Mouse (Mus musculus): ENCODE measurements at regions not wholly inside any gene's neighbourhood (a gene's known extent, or its start where the extent isn't known, plus 50 kb on each side); places are given as distances from the start of the nearest gene placed in this dataset.
"Not testable (repeated sequence)": the region's sequence is repeated elsewhere in the genome, so short reads cannot be mapped to it uniquely, and the experiment has no call there.

- no peak for TF ChIP-seq POLR2A (IDR thresholded peaks at IDR 0.05; ENCODE audit: borderline replicate concordance, extremely low read depth, insufficient read depth, insufficient read length)
- ATAC-seq (ENCODE audit: low FRiP score, low read depth), result no peak
- no peaks in the 10 kb centered on the region for H3K9me3 ChIP-seq (ENCODE audit: control insufficient read depth, low read length)
- no peaks in the 10 kb centered on the region for H3K36me3 ChIP-seq (ENCODE audit: control insufficient read depth, insufficient read depth, low read length)
- H3K27ac ChIP-seq (replicated peaks; ENCODE audit: low read depth, low read length), result no peak overlapping the region
- WGBS, result 36% methylated on average over 4 of the region's 4 CpGs
- H3K4me1 ChIP-seq (ENCODE audit: control insufficient read depth, insufficient read depth, low read length), result 0 out of 2 replicates have a peak, but pooled peaks cover 5% of the 10 kb centered on the region
- H3K4me3 ChIP-seq (replicated peaks; ENCODE audit: low read length), result no peak overlapping the region
- H3K27me3 ChIP-seq (ENCODE audit: control insufficient read depth, insufficient read depth, low read length), result no peaks in the 10 kb centered on the region
- no peak for DNase-seq (ENCODE audit: low spot score)
- H3K4me2 ChIP-seq (replicated peaks; ENCODE audit: low read depth, low read length, severe bottlenecking), result no peak overlapping the region
- H3K9ac ChIP-seq (ENCODE audit: low read depth, low read length, severe bottlenecking), result no peak overlapping the region
Measured at GRCm38 (mm10) chr5:148651736-148652135, 99.1 kb upstream of the Ubl3 start.

- not testable (repeated sequence) for H3K9ac ChIP-seq (ENCODE audit: low read depth, low read length, severe bottlenecking); H3K9me3 ChIP-seq (ENCODE audit: control insufficient read depth, low read length); ATAC-seq (ENCODE audit: low FRiP score, low read depth); H3K27me3 ChIP-seq (ENCODE audit: control insufficient read depth, insufficient read depth, low read length); H3K4me3 ChIP-seq (replicated peaks; ENCODE audit: low read length); H3K4me2 ChIP-seq (replicated peaks; ENCODE audit: low read depth, low read length, severe bottlenecking); H3K36me3 ChIP-seq (ENCODE audit: control insufficient read depth, insufficient read depth, low read length); H3K27ac ChIP-seq (replicated peaks; ENCODE audit: low read depth, low read length); DNase-seq (ENCODE audit: low spot score)
- H3K4me1 ChIP-seq (ENCODE audit: control insufficient read depth, insufficient read depth, low read length), result peaks cover 19% of the 10 kb centered on the region
- 95% methylated on average over 7 of the region's 7 CpGs for WGBS
Measured at GRCm38 (mm10) chr5:148649573-148649972, 97.0 kb upstream of the Ubl3 start.

- Histone ChIP-seq H3K9ac (ENCODE audit: low read depth, low read length, severe bottlenecking) (no peak overlapping the region), H3K9me3 (ENCODE audit: control insufficient read depth, low read length) (no peaks in the 10 kb centered on the region), H3K27me3 (ENCODE audit: control insufficient read depth, insufficient read depth, low read length) (no peaks in the 10 kb centered on the region), H3K27ac (replicated peaks; ENCODE audit: low read depth, low read length) (no peak overlapping the region), H3K4me2 (replicated peaks; ENCODE audit: low read depth, low read length, severe bottlenecking) (no peak overlapping the region), H3K4me3 (replicated peaks; ENCODE audit: low read length) (no peak overlapping the region), H3K36me3 (ENCODE audit: control insufficient read depth, insufficient read depth, low read length) (no peaks in the 10 kb centered on the region), H3K4me1 (ENCODE audit: control insufficient read depth, insufficient read depth, low read length) (peaks cover 19% of the 10 kb centered on the region)
- no peak for ATAC-seq (ENCODE audit: low FRiP score, low read depth)
- TF ChIP-seq POLR2A (IDR thresholded peaks at IDR 0.05; ENCODE audit: borderline replicate concordance, extremely low read depth, insufficient read depth, insufficient read length), result no peak
- no peak for DNase-seq (ENCODE audit: low spot score)
- 81% methylated on average over 9 of the region's 9 CpGs for WGBS
Measured at GRCm38 (mm10) chr5:148649123-148649522, 96.5 kb upstream of the Ubl3 start.

- DNase-seq (ENCODE audit: low spot score) (no peak), ATAC-seq (ENCODE audit: low FRiP score, low read depth) (no peak)
- no peak overlapping the region for H3K4me2 ChIP-seq (replicated peaks; ENCODE audit: low read depth, low read length, severe bottlenecking)
- no peaks in the 10 kb centered on the region for H3K36me3 ChIP-seq (ENCODE audit: control insufficient read depth, insufficient read depth, low read length)
- peaks cover 19% of the 10 kb centered on the region for H3K4me1 ChIP-seq (ENCODE audit: control insufficient read depth, insufficient read depth, low read length)
- no peak for TF ChIP-seq POLR2A (IDR thresholded peaks at IDR 0.05; ENCODE audit: borderline replicate concordance, extremely low read depth, insufficient read depth, insufficient read length)
- H3K27ac ChIP-seq (replicated peaks; ENCODE audit: low read depth, low read length), result no peak overlapping the region
- H3K9me3 ChIP-seq (ENCODE audit: control insufficient read depth, low read length), result no peaks in the 10 kb centered on the region
- no peak overlapping the region for H3K4me3 ChIP-seq (replicated peaks; ENCODE audit: low read length)
- 45% methylated on average over 2 of the region's 2 CpGs for WGBS
- H3K9ac ChIP-seq (ENCODE audit: low read depth, low read length, severe bottlenecking), result no peak overlapping the region
- no peaks in the 10 kb centered on the region for H3K27me3 ChIP-seq (ENCODE audit: control insufficient read depth, insufficient read depth, low read length)
Measured at GRCm38 (mm10) chr5:148647644-148648043, 95.1 kb upstream of the Ubl3 start.

- no peak for TF ChIP-seq POLR2A (IDR thresholded peaks at IDR 0.05; ENCODE audit: borderline replicate concordance, extremely low read depth, insufficient read depth, insufficient read length)
- Histone ChIP-seq H3K4me1 (ENCODE audit: control insufficient read depth, insufficient read depth, low read length) (peaks cover 18% of the 10 kb centered on the region), H3K4me2 (replicated peaks; ENCODE audit: low read depth, low read length, severe bottlenecking) (0 out of 2 replicates have a peak overlapping the region, but pooled peaks have one; percentile 22), H3K36me3 (ENCODE audit: control insufficient read depth, insufficient read depth, low read length) (no peaks in the 10 kb centered on the region), H3K9me3 (ENCODE audit: control insufficient read depth, low read length) (no peaks in the 10 kb centered on the region), H3K4me3 (replicated peaks; ENCODE audit: low read length) (no peak overlapping the region), H3K27ac (replicated peaks; ENCODE audit: low read depth, low read length) (no peak overlapping the region; the same call in 1 of the 2 replicates), H3K27me3 (ENCODE audit: control insufficient read depth, insufficient read depth, low read length) (no peaks in the 10 kb centered on the region), H3K9ac (ENCODE audit: low read depth, low read length, severe bottlenecking) (no peak overlapping the region)
- DNase-seq (ENCODE audit: low spot score) (peak; percentile 5), ATAC-seq (ENCODE audit: low FRiP score, low read depth) (no peak)
- 38% methylated on average over 4 of the region's 4 CpGs for WGBS
Measured at GRCm38 (mm10) chr5:148645772-148646171, 93.2 kb upstream of the Ubl3 start.

GRCm38 (mm10) chr5:148645191-148645681, 92.6 kb upstream of the Ubl3 start:
- no peaks in the 10 kb centered on the region for H3K36me3 ChIP-seq (ENCODE audit: control insufficient read depth, insufficient read depth, low read length)
- H3K9me3 ChIP-seq (ENCODE audit: control insufficient read depth, low read length), result no peaks in the 10 kb centered on the region
- peak; percentile 79 for DNase-seq (ENCODE audit: low spot score)
- WGBS, result 23% methylated on average over 10 of the region's 10 CpGs
- peak; percentile 88 for ATAC-seq (ENCODE audit: low FRiP score, low read depth)
- H3K4me3 ChIP-seq (replicated peaks; ENCODE audit: low read length), result no peak overlapping the region
- TF ChIP-seq POLR2A (IDR thresholded peaks at IDR 0.05; ENCODE audit: borderline replicate concordance, extremely low read depth, insufficient read depth, insufficient read length), result no peak
- peaks cover 18% of the 10 kb centered on the region for H3K4me1 ChIP-seq (ENCODE audit: control insufficient read depth, insufficient read depth, low read length)
- H3K27me3 ChIP-seq (ENCODE audit: control insufficient read depth, insufficient read depth, low read length), result no peaks in the 10 kb centered on the region
- no peak overlapping the region; the same call in 1 of the 2 replicates for H3K27ac ChIP-seq (replicated peaks; ENCODE audit: low read depth, low read length)
- no peak overlapping the region for H3K9ac ChIP-seq (ENCODE audit: low read depth, low read length, severe bottlenecking)
- peak overlapping the region; percentile 22; the same call in 1 of the 2 replicates for H3K4me2 ChIP-seq (replicated peaks; ENCODE audit: low read depth, low read length, severe bottlenecking)
